Mouse (Mus musculus) heart, embryonic 15.5 days (tissue): ENCODE measurements around the gene Atf7ip. TPM values are rescaled to one million over a fixed set of nuclear protein-coding genes. Genes with fewer than 3 reads are reported as not detected.

Experiments
- ATAC-seq: fragments of 200-750 bp; cut with Nextera tagmentation; replicated peaks from 2 replicates; pipeline ENCODE4 v1.8.0; 2017; ENCODE audit warnings: low read depth, moderate TSS enrichment; ENCODE audit not compliant: insufficient number of reproducible peaks, insufficient read depth, low FRiP score
- H3K27ac ChIP-seq: fragments of 300-500 bp; sonication (generic); 2 replicates; pipeline ENCODE4 v1.5.1; 2015; ENCODE audit warnings: mild to moderate bottlenecking, inconsistent platforms
- H3K27me3 ChIP-seq: fragments of 300-500 bp; sonication (generic); 2 replicates; pipeline ENCODE4 v1.6.1; 2015; ENCODE audit warnings: inconsistent platforms
- H3K36me3 ChIP-seq: fragments of 300-500 bp; sonication (generic); 2 replicates; pipeline ENCODE4 v1.6.1; 2015; ENCODE audit warnings: mild to moderate bottlenecking, inconsistent platforms
- H3K4me1 ChIP-seq: fragments of 300-500 bp; sonication (generic); replicated peaks from 2 replicates; pipeline ENCODE4 v1.6.1; 2015; ENCODE audit warnings: inconsistent platforms
- H3K4me2 ChIP-seq: fragments of 300-500 bp; sonication (generic); 2 replicates; pipeline ENCODE4 v1.6.1; 2015; ENCODE audit warnings: inconsistent platforms, mild to moderate bottlenecking, moderate library complexity
- H3K4me3 ChIP-seq: fragments of 300-500 bp; sonication (generic); 2 replicates; pipeline ENCODE4 v1.5.1; 2015; ENCODE audit warnings: mild to moderate bottlenecking, inconsistent platforms
- H3K9ac ChIP-seq: fragments of 300-500 bp; sonication (generic); 2 replicates; pipeline ENCODE4 v1.6.1; 2015; ENCODE audit warnings: mild to moderate bottlenecking, inconsistent platforms
- H3K9me3 ChIP-seq: fragments of 300-500 bp; sonication (generic); replicated peaks from 2 replicates; pipeline ENCODE4 v1.6.1; 2016; ENCODE audit warnings: inconsistent platforms
- WGBS: fragments of 180-500 bp; shearing (Covaris S2); methylation state at CpG from one replicate; pipeline ENCODE4 v1.1.7; 2015; ENCODE audit warnings: mixed read lengths; 5-methylcytosine and 5-hydroxymethylcytosine counted together
- polyA plus RNA-seq: library from polyadenylated mRNA; unstranded; fragments of >200 nt; fragmentation: Nextera tagmentation; extraction: Ambion mirVana; gene quantifications from 2 replicates; pipeline ENCODE4 v1.2.1, GENCODE M21; 2015

Gene Atf7ip
- polyA plus RNA-seq, 1 experiment from 2014 or later, result 30.3 TPM

GRCm38 (mm10) chr6:136524751-136525150, 18.8 kb downstream of the Atf7ip start:
- WGBS, result 65% methylated on average over 4 of the region's 4 CpGs
- no peak for ATAC-seq
- Histone ChIP-seq H3K4me2 (no peak overlapping the region), H3K27ac (peak overlapping the region; percentile 50), H3K9me3 (no peaks in the 10 kb centered on the region), H3K4me1 (peaks cover 21% of the 10 kb centered on the region), H3K36me3 (peaks cover 18% of the 10 kb centered on the region; the same call in 1 of the 2 replicates), H3K27me3 (no peaks in the 10 kb centered on the region), H3K9ac (no peak overlapping the region), H3K4me3 (no peak overlapping the region)

DNA sequence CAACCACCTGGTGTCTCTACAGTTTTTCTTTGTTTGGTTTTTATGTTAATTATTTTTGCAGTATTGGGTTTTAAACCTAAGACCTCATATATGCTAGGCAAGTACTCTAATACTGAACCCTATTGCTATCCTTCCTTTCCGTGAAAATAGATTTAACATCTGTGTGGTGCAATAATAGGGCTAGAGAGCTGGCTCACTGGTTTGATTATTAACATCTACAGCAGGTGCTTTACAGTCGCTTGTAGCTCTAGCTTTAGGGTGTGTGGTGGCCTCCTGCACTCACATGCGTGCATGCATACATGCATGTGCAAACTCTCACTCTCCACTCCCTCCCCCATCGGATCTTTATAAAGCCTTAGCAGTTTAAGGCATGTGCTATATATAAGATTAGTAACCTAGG, 19.6 kb downstream of the Atf7ip start:
- Histone ChIP-seq H3K27ac (no peak overlapping the region), H3K36me3 (peaks cover 18% of the 10 kb centered on the region; the same call in 1 of the 2 replicates), H3K4me3 (no peak overlapping the region), H3K4me2 (no peak overlapping the region), H3K9ac (no peak overlapping the region), H3K27me3 (no peaks in the 10 kb centered on the region), H3K4me1 (peaks cover 19% of the 10 kb centered on the region), H3K9me3 (no peaks in the 10 kb centered on the region)
- WGBS, result 94% methylated on average over 4 of the region's 4 CpGs
- ATAC-seq, result no peak

DNA sequence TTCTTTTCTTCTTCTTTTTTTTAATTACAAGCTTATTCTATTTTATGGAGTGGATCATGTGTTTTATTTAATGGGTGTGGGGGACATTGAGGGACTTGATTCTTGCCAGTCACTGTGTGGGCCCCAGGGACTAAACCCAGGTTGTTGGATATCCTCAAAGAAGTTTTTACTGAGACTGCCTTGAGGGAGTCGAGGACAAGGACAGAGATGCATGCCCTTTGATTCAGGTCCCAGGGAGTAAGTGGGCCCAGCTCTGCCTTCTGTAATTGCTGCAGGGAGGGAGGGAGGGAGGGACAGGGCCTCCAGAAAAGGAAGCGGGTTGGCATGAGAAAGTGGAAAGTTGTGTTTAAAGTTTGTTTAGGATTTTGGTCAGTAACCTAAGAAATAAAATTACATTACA, 23.2 kb downstream of the Atf7ip start:
- H3K9ac ChIP-seq, result no peak overlapping the region
- H3K36me3 ChIP-seq, result peaks cover 14% of the 10 kb centered on the region; the same call in 1 of the 2 replicates
- no peaks in the 10 kb centered on the region for H3K9me3 ChIP-seq
- peak overlapping the region; percentile 34; the same call in 1 of the 2 replicates for H3K27ac ChIP-seq
- H3K27me3 ChIP-seq, result no peaks in the 10 kb centered on the region
- peaks cover 29% of the 10 kb centered on the region for H3K4me1 ChIP-seq
- ATAC-seq, result no peak
- H3K4me3 ChIP-seq, result no peak overlapping the region
- no peak overlapping the region for H3K4me2 ChIP-seq
- WGBS, result 34% methylated on average over 2 of the region's 2 CpGs

- 15% methylated on average over 7 of the region's 7 CpGs for WGBS
- Histone ChIP-seq H3K27me3 (no peaks in the 10 kb centered on the region), H3K27ac (peak overlapping the region; percentile 90), H3K4me3 (peak overlapping the region; percentile 4; the same call in 1 of the 2 replicates), H3K4me2 (peak overlapping the region; percentile 46), H3K9me3 (no peaks in the 10 kb centered on the region), H3K9ac (no peak overlapping the region), H3K4me1 (peaks cover 37% of the 10 kb centered on the region), H3K36me3 (no peaks in the 10 kb centered on the region)
- ATAC-seq, result peak; percentile 51
Measured at GRCm38 (mm10) chr6:136531792-136532230, 25.8 kb downstream of the Atf7ip start.

- Histone ChIP-seq H3K4me3 (peak overlapping the region; percentile 29), H3K36me3 (peaks cover 5% of the 10 kb centered on the region; the same call in 1 of the 2 replicates), H3K4me1 (peaks cover 40% of the 10 kb centered on the region), H3K27ac (peak overlapping the region; percentile 90), H3K4me2 (peak overlapping the region; percentile 46), H3K9me3 (no peaks in the 10 kb centered on the region), H3K27me3 (no peaks in the 10 kb centered on the region), H3K9ac (no peak overlapping the region)
- 18% methylated on average over 7 of the region's 7 CpGs for WGBS
- ATAC-seq, result peak; percentile 82
Measured at GRCm38 (mm10) chr6:136532535-136533291, 26.7 kb downstream of the Atf7ip start.

DNA sequence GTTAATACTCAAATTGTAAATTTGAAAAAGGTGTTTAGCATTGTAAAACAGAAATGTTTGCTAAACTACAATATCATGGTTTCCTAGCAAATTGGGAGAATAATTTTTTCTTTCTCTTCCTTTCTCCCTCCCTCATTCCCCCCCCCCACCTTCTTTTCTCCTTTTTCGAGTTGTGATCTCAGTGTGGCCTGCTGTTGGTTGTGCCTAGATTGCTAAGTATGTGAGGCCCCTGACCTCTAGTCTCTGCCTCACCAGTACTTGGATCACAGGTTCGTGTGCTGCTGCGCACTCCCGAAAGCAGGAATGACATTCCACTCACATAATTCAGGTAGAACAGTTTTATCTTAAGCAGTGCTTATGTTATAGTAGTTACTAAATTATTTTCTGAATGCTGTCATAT, 27.8 kb downstream of the Atf7ip start:
- peaks cover 40% of the 10 kb centered on the region for H3K4me1 ChIP-seq
- no peaks in the 10 kb centered on the region for H3K9me3 ChIP-seq
- 49% methylated on average over 4 of the region's 4 CpGs for WGBS
- H3K4me3 ChIP-seq, result no peak overlapping the region
- no peak for ATAC-seq
- H3K36me3 ChIP-seq, result peaks cover 9% of the 10 kb centered on the region; the same call in 1 of the 2 replicates
- no peaks in the 10 kb centered on the region for H3K27me3 ChIP-seq
- H3K9ac ChIP-seq, result no peak overlapping the region
- 0 out of 2 replicates have a peak overlapping the region, but pooled peaks have one; percentile 27 for H3K4me2 ChIP-seq
- peak overlapping the region; percentile 63; the same call in 1 of the 2 replicates for H3K27ac ChIP-seq

- ATAC-seq, result no peak
- 0 out of 2 replicates have a peak overlapping the region, but pooled peaks have one; percentile 8 for H3K4me2 ChIP-seq
- WGBS, result 40% methylated on average over 3 of the region's 3 CpGs
Measured at GRCm38 (mm10) chr6:136534444-136534843, 28.5 kb downstream of the Atf7ip start.

DNA sequence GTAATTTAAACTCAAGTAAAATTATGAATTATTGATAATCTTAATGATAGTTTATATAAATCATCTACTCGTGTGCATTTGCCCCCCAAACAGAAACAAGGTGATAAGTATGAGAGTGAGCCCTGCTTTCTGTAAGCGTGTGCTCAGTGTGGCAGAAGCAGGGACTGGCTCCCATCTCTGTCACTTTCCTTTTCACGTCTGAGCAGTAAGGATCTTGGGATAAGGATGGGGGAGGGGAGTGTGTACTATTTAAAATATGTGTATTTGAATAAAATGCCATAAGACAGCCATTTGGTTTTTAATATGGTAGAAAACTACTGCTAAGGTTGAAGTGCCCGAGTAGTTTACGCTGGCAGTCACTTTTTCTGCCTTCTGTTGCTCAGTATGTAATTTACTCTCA, 29.2 kb downstream of the Atf7ip start:
- H3K27me3 ChIP-seq, result no peaks in the 10 kb centered on the region
- H3K4me1 ChIP-seq, result peaks cover 36% of the 10 kb centered on the region
- H3K27ac ChIP-seq, result peak overlapping the region; percentile 71
- H3K4me2 ChIP-seq, result peak overlapping the region; percentile 48
- peak overlapping the region; percentile 5; the same call in 1 of the 2 replicates for H3K4me3 ChIP-seq
- WGBS, result 34% methylated on average over 5 of the region's 5 CpGs
- no peaks in the 10 kb centered on the region for H3K9me3 ChIP-seq
- peaks cover 18% of the 10 kb centered on the region; the same call in 1 of the 2 replicates for H3K36me3 ChIP-seq
- no peak overlapping the region for H3K9ac ChIP-seq
- ATAC-seq, result no peak

More at GRCm38 (mm10) chr6:136534444-136534843, 28.5 kb downstream of the Atf7ip start:
- no peaks in the 10 kb centered on the region for H3K9me3 ChIP-seq
- peaks cover 36% of the 10 kb centered on the region for H3K4me1 ChIP-seq
- no peak overlapping the region for H3K9ac ChIP-seq
- peak overlapping the region; percentile 73 for H3K27ac ChIP-seq
- H3K27me3 ChIP-seq, result no peaks in the 10 kb centered on the region
- H3K36me3 ChIP-seq, result peaks cover 10% of the 10 kb centered on the region; the same call in 1 of the 2 replicates
- H3K4me3 ChIP-seq, result no peak overlapping the region

GRCm38 (mm10) chr6:136536121-136536520, 30.2 kb downstream of the Atf7ip start:
- no peak overlapping the region for H3K4me3 ChIP-seq
- 29% methylated on average over 5 of the region's 5 CpGs for WGBS
- peaks cover 35% of the 10 kb centered on the region for H3K4me1 ChIP-seq
- peak overlapping the region; percentile 32 for H3K4me2 ChIP-seq
- no peaks in the 10 kb centered on the region for H3K27me3 ChIP-seq
- peak overlapping the region; percentile 13 for H3K27ac ChIP-seq
- no peak for ATAC-seq
- H3K9me3 ChIP-seq, result no peaks in the 10 kb centered on the region
- H3K36me3 ChIP-seq, result peaks cover 19% of the 10 kb centered on the region; the same call in 1 of the 2 replicates
- 0 out of 2 replicates have a peak overlapping the region, but pooled peaks have one; percentile 7 for H3K9ac ChIP-seq

DNA sequence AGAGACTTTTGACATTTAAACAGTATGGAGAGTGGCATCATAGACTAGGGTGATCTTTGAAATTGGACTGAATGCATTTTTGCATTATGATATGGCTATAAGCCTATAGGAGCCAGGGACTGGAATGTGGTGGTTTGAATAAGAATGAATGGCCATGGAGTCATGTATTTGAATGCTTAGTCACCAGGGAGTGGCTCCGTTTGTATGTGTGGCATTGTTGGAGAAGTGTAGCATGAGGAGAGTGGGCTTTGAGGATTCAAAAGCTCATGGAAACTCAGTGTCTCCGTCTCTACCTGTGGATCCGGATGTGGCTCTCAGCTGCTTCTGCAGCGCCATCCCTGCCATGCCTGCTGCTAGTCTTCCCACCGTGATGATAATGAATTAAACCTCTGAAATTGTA, 35.4 kb downstream of the Atf7ip start:
- no peaks in the 10 kb centered on the region for H3K9me3 ChIP-seq
- peaks cover 19% of the 10 kb centered on the region; the same call in 1 of the 2 replicates for H3K36me3 ChIP-seq
- peak overlapping the region; percentile 45 for H3K27ac ChIP-seq
- H3K4me1 ChIP-seq, result peaks cover 34% of the 10 kb centered on the region
- no peak overlapping the region for H3K4me3 ChIP-seq
- 74% methylated on average over 5 of the region's 5 CpGs for WGBS
- H3K27me3 ChIP-seq, result no peaks in the 10 kb centered on the region
- no peak overlapping the region for H3K4me2 ChIP-seq
- ATAC-seq, result no peak
- no peak overlapping the region for H3K9ac ChIP-seq

DNA sequence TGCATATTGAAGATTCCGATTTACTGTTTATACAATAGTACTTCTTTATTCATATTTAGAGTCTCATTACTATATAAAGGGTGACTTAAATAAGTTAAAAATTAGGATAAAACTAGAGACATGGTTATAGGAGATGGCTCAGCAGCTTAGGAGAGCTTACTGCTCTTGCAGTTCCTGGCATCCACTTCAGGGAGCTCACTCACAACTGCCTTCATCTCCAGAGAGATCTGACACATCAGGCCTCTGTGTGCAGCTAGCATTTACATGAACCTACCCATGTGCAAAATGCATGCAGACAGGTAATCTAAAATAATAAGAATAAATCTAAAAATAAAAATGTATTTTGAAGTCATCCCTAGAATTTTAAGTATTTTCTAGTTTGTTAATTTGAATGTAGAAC, 36.1 kb downstream of the Atf7ip start:
- peak overlapping the region; percentile 45 for H3K27ac ChIP-seq
- peaks cover 19% of the 10 kb centered on the region; the same call in 1 of the 2 replicates for H3K36me3 ChIP-seq
- WGBS, result 86% methylated on average over 1 of the region's 1 CpGs
- no peaks in the 10 kb centered on the region for H3K9me3 ChIP-seq
- no peak overlapping the region for H3K4me2 ChIP-seq
- no peak for ATAC-seq
- no peaks in the 10 kb centered on the region for H3K27me3 ChIP-seq
- H3K9ac ChIP-seq, result no peak overlapping the region
- H3K4me1 ChIP-seq, result peaks cover 37% of the 10 kb centered on the region
- no peak overlapping the region for H3K4me3 ChIP-seq
